Mouse (Mus musculus): ENCODE measurements around the gene Psd.

DNA sequence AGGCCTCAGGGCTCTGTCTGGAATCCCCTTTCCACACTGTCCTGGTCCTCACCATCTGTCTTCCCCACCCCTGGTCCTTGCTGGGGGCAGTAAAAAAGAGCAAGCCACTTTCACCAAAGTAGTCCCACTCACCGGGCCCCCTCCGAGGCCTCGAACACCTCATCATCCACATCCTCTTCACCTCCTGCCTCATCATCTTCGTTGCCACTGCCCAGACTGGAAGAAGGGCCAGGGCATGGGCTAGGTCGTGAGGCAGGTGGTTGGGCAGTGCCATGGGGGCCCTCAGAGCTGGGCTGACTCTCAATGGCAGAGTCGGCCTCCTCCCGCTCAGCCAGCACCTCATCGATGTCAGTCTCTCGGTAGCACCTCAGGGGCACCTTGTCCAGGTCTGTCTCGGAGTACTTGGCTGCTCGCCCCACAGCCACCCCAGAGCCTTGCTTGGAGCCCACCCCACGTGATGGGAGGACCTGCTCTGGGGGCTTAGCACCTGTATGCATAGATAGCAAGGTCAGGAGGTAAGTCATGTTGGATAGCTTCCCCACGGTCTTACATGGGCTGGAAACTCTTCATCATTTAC is 3.9 kb downstream of the Psd start:
- TF ChIP-seq CTCF (IDR thresholded peaks at IDR 0.05; ENCODE audit: borderline replicate concordance, extremely low read depth, insufficient read depth, insufficient read length), result no peak
- no peak for TF ChIP-seq POLR2A (IDR thresholded peaks at IDR 0.05; ENCODE audit: borderline replicate concordance, extremely low read depth, insufficient read depth, insufficient read length, poor library complexity, severe bottlenecking)
